In the genomic region with DNA sequence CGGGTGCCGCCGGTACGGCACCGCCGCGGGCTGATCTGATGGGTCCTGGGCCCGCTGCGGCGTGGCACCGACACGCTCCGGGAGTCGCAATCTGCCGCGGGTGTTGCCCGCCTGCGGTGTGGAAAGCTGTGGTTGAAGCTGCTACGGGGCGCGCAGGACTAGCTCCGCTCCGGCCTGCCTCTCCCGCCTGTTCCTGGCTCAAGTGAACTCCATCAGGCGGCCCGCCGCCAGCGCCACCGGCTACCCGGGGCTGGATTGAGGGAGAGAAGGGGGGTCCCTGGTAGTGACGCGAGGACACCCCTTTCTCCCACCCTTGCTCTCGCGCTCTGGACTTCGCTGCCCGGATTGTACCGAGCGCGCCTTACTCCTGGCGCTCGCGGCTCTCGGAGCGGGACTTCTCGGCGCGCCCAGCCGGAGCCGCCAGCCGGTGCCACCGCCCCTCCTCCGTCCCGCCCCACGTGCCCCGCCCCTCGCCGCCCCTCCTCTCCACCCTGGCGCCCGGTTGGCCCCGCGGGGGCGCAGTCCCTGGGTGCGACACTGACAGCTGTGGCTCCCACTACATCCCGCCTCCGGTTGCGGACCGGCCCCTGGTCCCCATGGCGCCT, we compare ENCODE assay signal across 8 mouse cellular contexts.
DNase-seq lines count a peak whose midpoint lies in the region; ATAC-seq and TF ChIP-seq lines count a peak whose summit lies in the region.

No protein-coding gene starts in this region.

- peak overlapping the region; percentile 85 for H3K9ac ChIP-seq in hindbrain, postnatal 0 days (replicated peaks; ENCODE audit: low read length)

- no peaks in the 10 kb centered on the region for H3K9me3 ChIP-seq in hindbrain, postnatal 0 days (ENCODE audit: low read length)

- peak overlapping the region; percentile 92 for H3K27ac ChIP-seq in hindbrain, postnatal 0 days

- H3K4me2 ChIP-seq in hindbrain, postnatal 0 days (ENCODE audit: low read depth, low read length), result peak overlapping the region; percentile 88

- peak; percentile 35; the same call in 1 of the 2 replicates for TF ChIP-seq CTCF in hindbrain, postnatal 0 days (IDR thresholded peaks at IDR 0.05; ENCODE audit: low read depth)

- under 1% methylated on average over 44 of the region's 68 CpGs for WGBS in hindbrain, postnatal 0 days

- peak overlapping the region; percentile 87 for H3K4me3 ChIP-seq in hindbrain, postnatal 0 days (ENCODE audit: low read length)

- peak; percentile 82 for ATAC-seq in hindbrain, postnatal 0 days
- peak; percentile 47; the same call in 1 of the 2 replicates for ATAC-seq in megakaryocyte-erythroid progenitor cell, adult 5-6 weeks (replicated peaks; ENCODE audit: low FRiP score, low TSS enrichment, poor library complexity, severe bottlenecking)
- ATAC-seq in monocyte, adult 5-6 weeks (replicated peaks; ENCODE audit: insufficient number of reproducible peaks, low FRiP score, low TSS enrichment, poor library complexity, severe bottlenecking), result no peak

- DNase-seq in adrenal gland, postnatal 10 days, result peak; percentile 85
- peak; percentile 79 for DNase-seq in embryo, embryonic 10 days (ENCODE audit: low spot score)
- peak; percentile 81 for DNase-seq in gastrocnemius, postnatal 14 days
- DNase-seq in hindbrain, postnatal 0 days (ENCODE audit: low spot score), result peak; percentile 77
- DNase-seq in left cerebral cortex, postnatal 25 days (ENCODE audit: low spot score in 2 of 2), result peak; percentile 66 to 73
- peak; percentile 40 to 46 for DNase-seq in right cerebral cortex, postnatal 36 days (ENCODE audit: low spot score in 2 of 2)

- no peaks in the 10 kb centered on the region for H3K27me3 ChIP-seq in hindbrain, postnatal 0 days (ENCODE audit: insufficient read depth, low read length)

- H3K36me3 ChIP-seq in hindbrain, postnatal 0 days (ENCODE audit: insufficient read depth, low read length), result no peaks in the 10 kb centered on the region

- H3K4me1 ChIP-seq in hindbrain, postnatal 0 days (ENCODE audit: insufficient read depth, low read length), result no peaks in the 10 kb centered on the region

- intact Hi-C loops in gastrocnemius, postnatal 14 days (cut with DNase I; ENCODE audit: low total_unique reads), result loop anchor here (5.0 to 10.0 kb wide), 2 partner anchors 54 to 566 kb away; no protein-coding TSS in a partner anchor
- intact Hi-C loops in left cerebral cortex, postnatal 25 days (cut with DNase I), result loop anchor here (5.0 to 10.0 kb wide), 7 partner anchors 59 to 686 kb away; no protein-coding TSS in a partner anchor
